Mouse (Mus musculus) Patski (cell line): ENCODE data around the gene Poldip2. TPM values are rescaled to one million over a fixed set of nuclear protein-coding genes. Genes with fewer than 3 reads are reported as not detected.

ENCODE experiments used
- ATAC-seq: fragments of 100-300 bp; one replicate; pipeline ENCODE4 v1.8.0; 2021
- CTCF ChIA-PET: fragments of 350-600 bp; sonication (Branson Sonifier 250); formaldehyde crosslinking; loops from one replicate; lab custom pipeline; 2022; ENCODE audit warnings: inconsistent platforms; lab: Charles Lee
- POLR2A ChIA-PET: fragments of 350-600 bp; sonication (Branson Sonifier 250); formaldehyde crosslinking; loops from one replicate; lab custom pipeline; 2022; ENCODE audit warnings: antibody characterized with exemption, inconsistent platforms; lab: Charles Lee
- DNase-seq: peaks from one replicate; pipeline ENCODE4 v3.0.0-alpha.2; 2011; ENCODE audit warnings: low read depth, low spot score
- H3K27me3 ChIP-seq: fragments of 371-371 bp; one replicate; pipeline ENCODE4 v1.5.1; 2021
- CTCF ChIP-seq: fragments of 100-300 bp; IDR thresholded peaks from one replicate; pipeline ENCODE4 v1.5.1; 2021
- in situ Hi-C: fragments of 300-500 bp; cut with MboI; formaldehyde crosslinking; loops from 3 replicates; pipeline ENCODE4 v1.11.1; 2018; ENCODE audit warnings: low pct_unique_long_range_greater_than_20kb, mixed read lengths
- polyA plus RNA-seq: library from polyadenylated mRNA; unstranded; gene quantifications from one replicate; pipeline ENCODE4 v1.2.3, GENCODE M21; 2021

The Poldip2 gene
- polyA plus RNA-seq, 1 experiment from 2014 or later: 148 TPM

- no peaks in the 10 kb centered on the region for H3K27me3 ChIP-seq
- no peak for TF ChIP-seq CTCF
- ATAC-seq (no peak), DNase-seq (no peak)
- POLR2A ChIA-PET: interaction anchor here (0.6 kb wide), 1 partner anchor 141 kb away, joined by 9 read pairs; no protein-coding TSS in a partner anchor
- in situ Hi-C loops: no loop called here
- CTCF ChIA-PET: no interaction called here
These were observed 40.5 kb upstream of the Poldip2 start for GRCm38 (mm10) chr11:78471326-78472103.

- H3K27me3 ChIP-seq: no peaks in the 10 kb centered on the region
- ATAC-seq (no peak), DNase-seq (no peak)
- in situ Hi-C loops: no loop called here
- ChIA-PET CTCF (no interaction called here), POLR2A (no interaction called here)
- no peak for TF ChIP-seq CTCF
These were observed 36.7 kb upstream of the Poldip2 start for GRCm38 (mm10) chr11:78475289-78475688.

GRCm38 (mm10) chr11:78483639-78484038 lies 28.4 kb upstream of the Poldip2 start:
- ATAC-seq (no peak), DNase-seq (no peak)
- H3K27me3 ChIP-seq: no peaks in the 10 kb centered on the region
- ChIA-PET CTCF (interaction anchor here (1.4 kb wide), 1 partner anchor 14 kb away, joined by 5 read pairs; the partner anchor contains the start of gene Sarm1), POLR2A (interaction anchor here (0.6 kb wide), 1 partner anchor 12 kb away, joined by 3 read pairs; no protein-coding TSS in a partner anchor)
- in situ Hi-C loops: no loop called here
- TF ChIP-seq CTCF: no peak

- ChIA-PET CTCF (interaction anchor here (1.3 kb wide), 1 partner anchor 23 kb away, joined by 3 read pairs; the partner anchor contains the start of gene Slc46a1), POLR2A (interaction anchor here (1.1 to 1.8 kb wide), 2 partner anchors 10 to 62 kb away, joined by 3 to 6 read pairs; partner anchors contain the start of genes Sarm1 and Tmem97)
- in situ Hi-C loops: no loop called here
- peaks cover 4% of the 10 kb centered on the region for H3K27me3 ChIP-seq
- no peak for DNase-seq
- ATAC-seq: no peak
- TF ChIP-seq CTCF: peak; percentile 88
These were observed 23.8 kb upstream of the Poldip2 start for GRCm38 (mm10) chr11:78488168-78488567.

- ATAC-seq (peak; percentile 34), DNase-seq (no peak)
- CTCF ChIA-PET: interaction anchor here (1.2 kb wide), 1 partner anchor 74 kb away, joined by 3 read pairs; no protein-coding TSS in a partner anchor
- TF ChIP-seq CTCF: no peak
- in situ Hi-C loops: no loop called here
- POLR2A ChIA-PET: no interaction called here
- peaks cover 21% of the 10 kb centered on the region for H3K27me3 ChIP-seq
These were observed 21.2 kb upstream of the Poldip2 start for GRCm38 (mm10) chr11:78490781-78491241.

- ATAC-seq (no peak), DNase-seq (no peak)
- H3K27me3 ChIP-seq: peaks cover 54% of the 10 kb centered on the region
- in situ Hi-C loops: no loop called here
- no peak for TF ChIP-seq CTCF
- ChIA-PET CTCF (interaction anchor here (1.1 kb wide), 1 partner anchor 43 kb away, joined by 3 read pairs; no protein-coding TSS in a partner anchor), POLR2A (interaction anchor here (0.6 kb wide), 1 partner anchor 12 kb away, joined by 3 read pairs; no protein-coding TSS in a partner anchor)
These were observed 16.1 kb upstream of the Poldip2 start for GRCm38 (mm10) chr11:78495904-78496303.

GRCm38 (mm10) chr11:78497071-78497541 lies 14.9 kb upstream of the Poldip2 start:
- POLR2A ChIA-PET: interaction anchor here (0.6 to 1.6 kb wide), 3 partner anchors 8 to 432 kb away, joined by 3 to 6 read pairs (median 5); partner anchors contain the start of gene Slc46a1
- peaks cover 57% of the 10 kb centered on the region for H3K27me3 ChIP-seq
- TF ChIP-seq CTCF: no peak
- ATAC-seq (peak; percentile 45), DNase-seq (no peak)
- in situ Hi-C loops: no loop called here
- CTCF ChIA-PET: interaction anchor here (1.2 kb wide), 1 partner anchor 13 kb away, joined by 5 read pairs; no protein-coding TSS in a partner anchor

- POLR2A ChIA-PET: interaction anchor here (0.6 to 1.6 kb wide), 3 partner anchors 9 to 431 kb away, joined by 3 to 6 read pairs (median 5); partner anchors contain the start of gene Slc46a1
- CTCF ChIA-PET: interaction anchor here (1.2 to 1.4 kb wide), 2 partner anchors 12 to 13 kb away, joined by 5 to 6 read pairs; no protein-coding TSS in a partner anchor
- in situ Hi-C loops: no loop called here
- ATAC-seq (peak; percentile 84), DNase-seq (no peak)
- no peak for TF ChIP-seq CTCF
- H3K27me3 ChIP-seq: peaks cover 57% of the 10 kb centered on the region
These were observed 14.2 kb upstream of the Poldip2 start, which contains the start of gene Sarm1 for GRCm38 (mm10) chr11:78497544-78498522. Gene Sarm1, minus strand, starts transcription at chr11:78497754.

GRCm38 (mm10) chr11:78499004-78499403 lies 13.0 kb upstream of the Poldip2 start, which contains the start of gene Vtn:
Gene Vtn, plus strand, starts transcription at chr11:78499091.
- in situ Hi-C loops: no loop called here
- CTCF ChIA-PET: interaction anchor here (1.0 to 1.4 kb wide), 2 partner anchors 11 to 47 kb away, joined by 3 to 6 read pairs; no protein-coding TSS in a partner anchor

More at GRCm38 (mm10) chr11:78499004-78499403, 13.0 kb upstream of the Poldip2 start, which contains the start of gene Vtn:
- no peak for ATAC-seq
- DNase-seq: no peak
- POLR2A ChIA-PET: no interaction called here
- peaks cover 57% of the 10 kb centered on the region for H3K27me3 ChIP-seq
- no peak for TF ChIP-seq CTCF
